Mouse (Mus musculus): Measurements from ENCODE around the gene Rnf144a.

- TF ChIP-seq CTCF (IDR thresholded peaks at IDR 0.05; ENCODE audit: insufficient read depth, low read length), result no peak
- no peak for TF ChIP-seq POLR2A (IDR thresholded peaks at IDR 0.05; ENCODE audit: borderline replicate concordance, extremely low read depth, low read depth, low read length)
These were observed 16.5 kb downstream of the Rnf144a start for GRCm38 (mm10) chr12:26398597-26398996.

Data from lung, adult 2 months (tissue).